Mouse (Mus musculus): ENCODE results near the gene Myo1f.

DNA sequence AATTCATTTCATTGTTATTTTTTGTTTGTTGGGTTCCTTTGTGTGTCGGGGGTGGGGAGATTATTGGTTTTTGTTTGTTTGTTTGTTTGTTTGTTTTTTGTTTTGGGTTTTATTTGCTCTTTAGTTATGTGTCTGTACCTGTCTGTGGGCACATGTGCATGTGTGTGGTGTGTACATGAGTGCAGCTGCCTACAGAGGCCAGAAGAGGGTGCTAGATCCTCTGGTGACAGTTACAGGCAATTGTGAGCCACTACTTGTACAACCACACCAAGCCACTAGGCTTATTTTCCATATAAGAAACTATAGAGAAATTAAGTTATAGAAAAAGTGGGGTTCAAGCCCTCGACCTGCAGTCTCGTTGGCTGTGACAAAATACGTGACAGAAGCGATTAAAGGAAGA lies 41.6 kb upstream of the Myo1f start:
- TF ChIP-seq POLR2A (IDR thresholded peaks at IDR 0.05; ENCODE audit: low read depth, low read length) (no peak), CTCF (IDR thresholded peaks at IDR 0.05; ENCODE audit: borderline replicate concordance, insufficient read depth, low read length) (peak; percentile 11; the same call in 1 of the 2 replicates)
